Mouse (Mus musculus) CH12.LX (cell line): ENCODE results near the gene Psd. TPM values are rescaled to one million over a fixed set of nuclear protein-coding genes. Genes with fewer than 3 reads are reported as not detected.

Source experiments
- DNase-seq: peaks from one replicate; pipeline ENCODE4 v3.0.0-alpha.2; 2013; ENCODE audit errors: extremely low read depth
- H3K27ac ChIP-seq: 2 replicates; pipeline ENCODE4 v1.5.1; 2012; ENCODE audit warnings: low read depth, mild to moderate bottlenecking, control low read depth, moderate library complexity; ENCODE audit not compliant: insufficient read depth
- H3K27me3 ChIP-seq: replicated peaks from 2 replicates; pipeline ENCODE3; 2012; ENCODE audit warnings: inconsistent platforms
- H3K36me3 ChIP-seq, 2 experiments: replicated peaks in 1 of 2; 2 replicates each; pipeline versions ENCODE3 to v1.6.1; 2012; ENCODE audit warnings: inconsistent platforms in 1 of 2, low read length in 1 of 2, mild to moderate bottlenecking in 1 of 2, mixed read lengths in 1 of 2, moderate library complexity in 1 of 2; ENCODE audit not compliant: control insufficient read depth in 1 of 2, insufficient read depth in 1 of 2
- H3K4me1 ChIP-seq, 2 experiments: 2 replicates each; pipeline ENCODE4 v1.6.1; 2012; ENCODE audit warnings: inconsistent platforms in 1 of 2, moderate library complexity in 1 of 2; ENCODE audit not compliant: insufficient read depth in 2 of 2, control insufficient read depth in 1 of 2
- H3K4me2 ChIP-seq: 2 replicates; pipeline ENCODE4 v1.6.1; 2012; ENCODE audit warnings: low read depth, mild to moderate bottlenecking, control low read depth; ENCODE audit not compliant: poor library complexity, insufficient read depth, severe bottlenecking
- H3K4me3 ChIP-seq, 3 experiments: fragments of 150-350 bp in 1 of 3; sonication (generic) in 1 of 3; replicated peaks in 1 of 3; 2 replicates each; pipeline versions ENCODE3 to v1.5.1; 2011 to 2012; ENCODE audit warnings: low read depth in 2 of 3, low read length in 2 of 3, mild to moderate bottlenecking in 2 of 3, moderate library complexity in 2 of 3, control low read depth in 1 of 3, improper control_type of control experiment in 1 of 3, inconsistent platforms in 1 of 3, mixed read lengths in 1 of 3; ENCODE audit not compliant: poor library complexity in 1 of 3
- H3K79me2 ChIP-seq: replicated peaks from 2 replicates; pipeline ENCODE4 v1.6.1; 2012; ENCODE audit warnings: mild to moderate bottlenecking, moderate library complexity; ENCODE audit not compliant: control insufficient read depth, poor library complexity, insufficient read depth, severe bottlenecking; ENCODE audit errors: extremely low read depth
- H3K9ac ChIP-seq: 2 replicates; pipeline ENCODE4 v1.6.1; 2012; ENCODE audit warnings: low read depth, mild to moderate bottlenecking, control low read depth, moderate library complexity; ENCODE audit not compliant: insufficient read depth
- H3K9me3 ChIP-seq: replicated peaks from 2 replicates; pipeline ENCODE3; 2012; ENCODE audit warnings: low read length, inconsistent platforms, mixed read lengths
- BHLHE40 ChIP-seq: IDR thresholded peaks from 2 replicates; pipeline ENCODE4 v1.6.1; 2011; ENCODE audit warnings: mild to moderate bottlenecking, low read depth, low read length, improper control_type of control experiment
- CHD1 ChIP-seq: IDR thresholded peaks from 2 replicates; pipeline ENCODE4 v1.6.1; 2012; ENCODE audit warnings: low read depth, low read length, improper control_type of control experiment, inconsistent platforms
- CHD2 ChIP-seq: IDR thresholded peaks from 2 replicates; pipeline ENCODE4 v1.6.1; 2011; ENCODE audit warnings: low read length, improper control_type of control experiment
- CTCF ChIP-seq, 2 experiments: IDR thresholded peaks in 1 of 2; conservative IDR thresholded peaks in 1 of 2; 2 replicates each; pipeline ENCODE4 v1.5.1; 2011 to 2012; ENCODE audit warnings: low read depth in 2 of 2, low read length in 2 of 2, improper control_type of control experiment in 1 of 2, inconsistent platforms in 1 of 2, mild to moderate bottlenecking in 1 of 2, moderate library complexity in 1 of 2
- E2F4 ChIP-seq: IDR thresholded peaks from 2 replicates; pipeline ENCODE4 v1.6.1; 2011; ENCODE audit warnings: low read depth, low read length, improper control_type of control experiment; ENCODE audit not compliant: insufficient replicate concordance
- ELF1 ChIP-seq: IDR thresholded peaks from 2 replicates; pipeline ENCODE4 v1.6.1; 2014; ENCODE audit warnings: low read depth, mild to moderate bottlenecking, inconsistent platforms, low read length, improper control_type of control experiment
- EP300 ChIP-seq: IDR thresholded peaks from 2 replicates; pipeline ENCODE4 v1.6.1; 2011; ENCODE audit warnings: low read length, improper control_type of control experiment
- ETS1 ChIP-seq: conservative IDR thresholded peaks from 2 replicates; pipeline ENCODE4 v1.6.1; 2012; ENCODE audit warnings: low read depth, mild to moderate bottlenecking, inconsistent platforms, low read length, improper control_type of control experiment, moderate library complexity
- GABPA ChIP-seq: IDR thresholded peaks from 2 replicates; pipeline ENCODE4 v1.6.1; 2012; ENCODE audit warnings: low read depth, low read length, improper control_type of control experiment, inconsistent platforms; ENCODE audit not compliant: insufficient replicate concordance
- HCFC1 ChIP-seq: IDR thresholded peaks from 2 replicates; pipeline ENCODE4 v1.6.1; 2012; ENCODE audit warnings: low read depth, mild to moderate bottlenecking, inconsistent platforms, low read length, improper control_type of control experiment
- IRF4 ChIP-seq: IDR thresholded peaks from 2 replicates; pipeline ENCODE4 v1.6.1; 2014; ENCODE audit warnings: low read depth, mild to moderate bottlenecking, inconsistent platforms, low read length, improper control_type of control experiment
- JUN ChIP-seq: IDR thresholded peaks from 2 replicates; pipeline ENCODE4 v1.6.1; 2011; ENCODE audit warnings: low read depth, mild to moderate bottlenecking, low read length, improper control_type of control experiment, moderate library complexity; ENCODE audit not compliant: insufficient read depth
- JUND ChIP-seq: conservative IDR thresholded peaks from 2 replicates; pipeline ENCODE4 v1.6.1; 2011; ENCODE audit warnings: low read depth, low read length, improper control_type of control experiment
- MAFK ChIP-seq: IDR thresholded peaks from 2 replicates; pipeline ENCODE4 v1.6.1; 2011; ENCODE audit warnings: low read length, improper control_type of control experiment; ENCODE audit not compliant: insufficient replicate concordance
- MAX ChIP-seq: IDR thresholded peaks from 2 replicates; pipeline ENCODE4 v1.6.1; 2011; ENCODE audit warnings: low read length, improper control_type of control experiment
- MAZ ChIP-seq: IDR thresholded peaks from 2 replicates; pipeline ENCODE4 v1.6.1; 2012; ENCODE audit warnings: low read depth, mild to moderate bottlenecking, inconsistent platforms, low read length, improper control_type of control experiment, moderate library complexity
- MEF2A ChIP-seq: IDR thresholded peaks from 2 replicates; pipeline ENCODE4 v1.6.1; 2014; ENCODE audit warnings: low read depth, mild to moderate bottlenecking, inconsistent platforms, low read length, improper control_type of control experiment, borderline replicate concordance
- MYC ChIP-seq: IDR thresholded peaks from 2 replicates; pipeline ENCODE4 v1.6.1; 2011; ENCODE audit warnings: low read depth, mild to moderate bottlenecking, improper control_type of control experiment, low read length
- NELFE ChIP-seq: IDR thresholded peaks from 2 replicates; pipeline ENCODE4 v1.6.1; 2011; ENCODE audit warnings: low read depth, low read length, improper control_type of control experiment
- NRF1 ChIP-seq: IDR thresholded peaks from 2 replicates; pipeline ENCODE4 v1.6.1; 2014; ENCODE audit warnings: low read depth, mild to moderate bottlenecking, inconsistent platforms, low read length, improper control_type of control experiment, moderate library complexity
- PAX5 ChIP-seq: IDR thresholded peaks from 2 replicates; pipeline ENCODE4 v1.6.1; 2012; ENCODE audit warnings: low read length, inconsistent platforms, mixed read lengths
- POLR2A ChIP-seq: IDR thresholded peaks from 2 replicates; pipeline ENCODE4 v1.6.1; 2011; ENCODE audit warnings: low read depth, mild to moderate bottlenecking, improper control_type of control experiment, low read length
- POLR2AphosphoS2 ChIP-seq: IDR thresholded peaks from 2 replicates; pipeline ENCODE4 v1.6.1; 2011; ENCODE audit warnings: low read depth, low read length, improper control_type of control experiment
- RAD21 ChIP-seq: IDR thresholded peaks from 2 replicates; pipeline ENCODE4 v1.6.1; 2011; ENCODE audit warnings: low read depth, mild to moderate bottlenecking, low read length, improper control_type of control experiment, moderate library complexity
- RCOR1 ChIP-seq: conservative IDR thresholded peaks from 2 replicates; pipeline ENCODE4 v1.6.1; 2012; ENCODE audit warnings: low read depth, mild to moderate bottlenecking, inconsistent platforms, low read length, improper control_type of control experiment
- SIN3A ChIP-seq: IDR thresholded peaks from 2 replicates; pipeline ENCODE4 v1.6.1; 2012; ENCODE audit warnings: low read length, improper control_type of control experiment, inconsistent platforms
- SMC3 ChIP-seq: IDR thresholded peaks from 2 replicates; pipeline ENCODE4 v1.6.1; 2011; ENCODE audit warnings: low read depth, low read length, improper control_type of control experiment
- TCF12 ChIP-seq: IDR thresholded peaks from 2 replicates; pipeline ENCODE4 v1.6.1; 2014; ENCODE audit warnings: low read depth, mild to moderate bottlenecking, inconsistent platforms, low read length, improper control_type of control experiment
- UBTF ChIP-seq: IDR thresholded peaks from 2 replicates; pipeline ENCODE4 v1.6.1; 2012; ENCODE audit warnings: low read depth, mild to moderate bottlenecking, inconsistent platforms, low read length, improper control_type of control experiment, moderate library complexity
- USF1 ChIP-seq: IDR thresholded peaks from 2 replicates; pipeline ENCODE4 v1.6.1; 2014; ENCODE audit warnings: low read depth, mild to moderate bottlenecking, inconsistent platforms, low read length, improper control_type of control experiment
- USF2 ChIP-seq: conservative IDR thresholded peaks from 2 replicates; pipeline ENCODE4 v1.6.1; 2011; ENCODE audit warnings: low read depth, low read length, improper control_type of control experiment
- ZKSCAN1 ChIP-seq: IDR thresholded peaks from 2 replicates; pipeline ENCODE4 v1.6.1; 2012; ENCODE audit warnings: low read depth, inconsistent platforms, low read length, improper control_type of control experiment, borderline replicate concordance
- ZMIZ1 ChIP-seq: IDR thresholded peaks from 2 replicates; pipeline ENCODE4 v1.6.1; 2012; ENCODE audit warnings: low read depth, mild to moderate bottlenecking, inconsistent platforms, low read length, improper control_type of control experiment
- ZNF384 ChIP-seq: IDR thresholded peaks from 2 replicates; pipeline ENCODE4 v1.6.1; 2012; ENCODE audit warnings: low read depth, low read length, improper control_type of control experiment, inconsistent platforms
- dilution Hi-C: fragments of 300-500 bp; cut with MboI; formaldehyde crosslinking; loops from 2 replicates; pipeline ENCODE4 v1.14.3; 2020; ENCODE audit warnings: low sequenced_read_pairs; ENCODE audit not compliant: extremely low pct_unique_long_range_greater_than_20kb, extremely low pct_ligation_motif_present
- in situ Hi-C: fragments of 300-500 bp; cut with MboI; formaldehyde crosslinking; loops from 3 replicates; pipeline ENCODE4 v1.14.3; 2019; ENCODE audit warnings: low sequenced_read_pairs, low pct_ligation_motif_present, low pct_unique_long_range_greater_than_20kb, mixed read lengths
- polyA plus RNA-seq: library from polyadenylated mRNA; unstranded; fragments of >175 nt; gene quantifications from 2 replicates; pipeline ENCODE4 v1.2.1, GENCODE M21; 2012; ENCODE audit warnings: low read depth; ENCODE audit not compliant: insufficient read length
- total RNA-seq, 2 experiments: library from RNA; depleted of rRNA; stranded (reverse); fragments of 300-350 nt in 1 of 2; fragments of >200 nt in 1 of 2; gene quantifications; 2 replicates each; pipeline ENCODE4 v1.2.3; 2012 to 2014

Psd gene
- total and polyA plus RNA-seq, 3 experiments = 0.70 to 20.1 (median 2.2) TPM

DNA sequence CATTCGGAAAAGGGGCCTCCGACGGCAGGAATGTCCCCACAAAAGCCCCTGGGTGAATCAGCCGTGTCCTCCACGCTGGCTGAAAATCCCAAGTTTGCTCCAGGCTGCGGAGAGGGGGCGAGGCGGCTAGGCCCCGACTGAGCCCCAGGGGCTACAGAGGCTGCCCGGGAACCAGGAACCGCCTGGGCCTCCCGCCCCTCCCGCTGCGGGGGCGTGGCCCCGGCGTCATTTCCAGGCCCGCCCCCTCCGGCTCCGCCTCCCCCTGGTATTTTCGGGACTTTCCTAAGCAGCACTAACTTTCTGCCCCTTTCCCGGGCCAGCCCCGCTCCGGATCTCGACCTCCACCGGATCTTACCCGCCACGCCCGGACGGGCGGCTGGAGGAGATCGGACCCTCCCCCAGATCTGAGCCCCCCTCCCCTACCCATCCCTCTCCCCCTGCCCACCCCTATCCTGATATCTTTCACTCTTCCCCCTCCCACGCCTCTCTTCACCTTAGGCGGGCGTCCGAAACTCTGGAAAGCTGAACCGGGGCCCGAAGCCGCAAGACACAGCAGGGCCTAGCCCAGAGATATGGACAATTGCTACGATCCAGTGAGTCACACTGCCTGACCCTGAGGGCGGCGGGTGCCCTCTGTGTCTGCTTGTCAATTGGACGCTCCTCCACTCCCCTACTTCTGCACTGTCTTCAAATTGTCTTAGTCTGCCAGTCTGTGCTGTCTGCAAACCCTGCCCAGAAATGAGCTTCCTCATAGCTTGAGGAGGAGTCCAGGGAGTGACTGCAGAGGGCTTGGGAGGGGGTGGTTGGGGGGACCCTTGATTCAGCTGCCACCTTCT lies 21.3 kb downstream of the Psd start (continued):
- TF ChIP-seq MAZ (peak; percentile 100), NRF1 (peak; percentile 22; the same call in 1 of the 2 replicates), ZMIZ1 (peak; percentile 55; the same call in 1 of the 2 replicates), CHD2 (no peak), UBTF (0 out of 2 replicates have a peak, but pooled peaks have one; percentile 27), GABPA (no peak), TCF12 (peak; percentile 54), USF1 (no peak), MEF2A (peak; percentile 13; the same call in 1 of the 2 replicates), CTCF (conservative IDR thresholded peaks at IDR 0.05 in 1 of 2, IDR thresholded peaks at IDR 0.05 in 1 of 2; ENCODE audit: low read depth in 2 of 2, low read length in 2 of 2) (no peak), CHD1 (no peak), EP300 (no peak), RAD21 (no peak), SMC3 (no peak), HCFC1 (peak; percentile 69), MAFK (no peak)

DNA sequence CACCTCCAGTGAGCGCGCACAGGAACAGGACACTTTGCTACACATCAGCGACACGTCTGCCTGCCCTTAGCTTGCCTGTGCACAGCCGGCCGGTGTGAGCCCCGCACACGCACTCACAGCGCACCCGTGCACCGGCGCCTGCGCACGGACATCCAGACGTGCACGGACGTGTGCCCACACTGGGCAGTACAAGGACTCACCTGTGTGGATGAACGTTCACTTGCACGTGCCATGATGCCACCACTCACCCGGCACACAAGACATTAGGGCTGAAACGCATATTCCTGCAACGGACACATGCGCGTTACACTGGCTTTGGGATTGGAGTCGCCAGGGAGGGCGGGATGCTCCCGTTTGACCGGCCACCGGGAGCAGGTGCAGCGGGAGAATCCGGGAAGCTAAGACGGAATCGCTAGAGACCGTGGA lies 22.0 kb downstream of the Psd start:
- dilution Hi-C loops (no loop called here), in situ Hi-C loops (no loop called here)
- Histone ChIP-seq H3K4me2 (peak overlapping the region; percentile 1; the same call in 1 of the 2 replicates), H3K36me3 (peaks cover 33 to 40% of the 10 kb centered on the region in 2 experiments), H3K27ac (peak overlapping the region; percentile 95), H3K4me3 (peak overlapping the region; percentile 81 to 96 (median 95)), H3K9ac (peak overlapping the region; percentile 48), H3K27me3 (no peaks in the 10 kb centered on the region), H3K79me2 (peaks cover 6% of the 10 kb centered on the region), H3K9me3 (no peaks in the 10 kb centered on the region), H3K4me1 (peaks cover 8 to 37% of the 10 kb centered on the region in 2 experiments)
- no peak for DNase-seq
- TF ChIP-seq SMC3 (no peak), POLR2AphosphoS2 (no peak), IRF4 (no peak; the same call in 1 of the 2 replicates), EP300 (no peak), JUN (no peak), PAX5 (no peak), E2F4 (no peak), ZNF384 (no peak), MAZ (no peak), ELF1 (no peak), CTCF (conservative IDR thresholded peaks at IDR 0.05 in 1 of 2, IDR thresholded peaks at IDR 0.05 in 1 of 2; ENCODE audit: low read depth in 2 of 2, low read length in 2 of 2) (no peak), MYC (0 out of 2 replicates have a peak, but pooled peaks have one; percentile 20), SIN3A (peak; percentile 51; the same call in 1 of the 2 replicates), RCOR1 (no peak), NRF1 (peak; percentile 83), TCF12 (no peak), MAX (peak; percentile 81), POLR2A (no peak), ZMIZ1 (no peak), USF1 (no peak), BHLHE40 (peak; percentile 97), RAD21 (no peak), NELFE (no peak), CHD2 (no peak), JUND (no peak), ETS1 (no peak), ZKSCAN1 (no peak), USF2 (no peak)
